Mouse (Mus musculus): ENCODE data around the gene Ptpn13.

Ptpn13 gene

DNA sequence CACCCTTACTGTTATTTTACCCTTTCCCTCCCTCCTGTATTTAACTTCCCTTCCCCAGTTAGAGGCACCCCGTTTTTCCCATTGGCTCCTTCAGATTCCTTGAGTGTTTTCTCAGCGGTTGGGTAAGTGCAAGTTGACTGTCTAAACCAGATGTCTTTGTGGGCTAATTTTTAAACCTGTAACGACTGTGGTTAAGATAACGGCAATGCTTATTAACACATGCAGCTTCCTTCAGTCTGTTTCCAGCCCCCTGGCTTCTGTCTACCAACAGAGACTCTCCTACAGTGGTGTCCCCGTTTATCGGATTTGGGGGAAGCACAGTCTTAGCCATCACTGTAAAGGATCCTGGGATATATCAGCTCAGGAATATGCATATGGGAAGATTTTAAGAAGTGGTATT is 35.9 kb downstream of the Ptpn13 start:
- DNase-seq, result no peak

DNA sequence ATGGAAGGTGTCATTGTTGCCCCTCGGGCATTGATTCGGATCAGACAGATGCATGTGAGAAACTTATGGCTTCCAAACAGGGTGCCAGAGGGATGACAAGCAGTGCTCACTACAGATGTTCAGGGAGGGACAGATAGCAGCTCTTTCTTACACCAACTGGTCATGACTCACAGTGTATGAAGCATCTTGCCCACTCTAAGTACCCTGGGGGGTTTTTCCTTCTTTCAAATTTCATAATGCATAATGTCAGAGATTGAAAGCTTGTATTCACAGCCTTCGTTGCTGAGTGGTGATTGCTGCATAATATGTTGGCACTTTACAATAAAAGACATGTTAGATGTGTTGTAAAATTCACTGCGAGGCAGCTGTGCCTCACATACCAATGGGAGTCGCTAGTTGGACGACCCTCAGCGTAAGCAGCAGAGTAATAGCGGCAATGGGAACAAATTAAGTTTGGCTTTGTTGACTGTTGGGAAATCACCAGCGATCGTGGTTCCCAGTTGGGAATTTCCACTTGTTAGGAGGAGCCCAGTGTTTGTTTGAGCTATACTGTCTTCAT is 38.7 kb downstream of the Ptpn13 start:
- no peak for DNase-seq

DNA sequence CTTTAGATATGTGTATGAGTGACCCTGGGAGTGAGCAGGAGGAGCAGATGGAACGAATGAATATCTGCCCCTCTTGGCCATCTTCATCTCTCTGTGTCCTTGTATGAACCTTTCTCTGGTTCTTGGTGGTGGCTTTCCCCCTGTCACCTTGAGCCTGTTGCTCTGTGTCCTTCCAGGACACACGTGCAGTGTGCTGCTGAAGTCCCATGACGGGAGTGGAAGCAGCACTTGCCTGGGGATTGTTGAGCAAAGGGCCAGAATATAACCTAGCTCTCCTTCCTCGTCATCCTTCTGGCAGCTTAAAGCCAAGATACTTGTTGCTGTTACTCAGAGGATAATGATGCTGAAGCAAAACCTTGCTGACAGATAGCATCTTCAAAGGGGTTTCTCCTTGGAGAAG is 39.3 kb downstream of the Ptpn13 start:
- DNase-seq, result peak; percentile 27

DNA sequence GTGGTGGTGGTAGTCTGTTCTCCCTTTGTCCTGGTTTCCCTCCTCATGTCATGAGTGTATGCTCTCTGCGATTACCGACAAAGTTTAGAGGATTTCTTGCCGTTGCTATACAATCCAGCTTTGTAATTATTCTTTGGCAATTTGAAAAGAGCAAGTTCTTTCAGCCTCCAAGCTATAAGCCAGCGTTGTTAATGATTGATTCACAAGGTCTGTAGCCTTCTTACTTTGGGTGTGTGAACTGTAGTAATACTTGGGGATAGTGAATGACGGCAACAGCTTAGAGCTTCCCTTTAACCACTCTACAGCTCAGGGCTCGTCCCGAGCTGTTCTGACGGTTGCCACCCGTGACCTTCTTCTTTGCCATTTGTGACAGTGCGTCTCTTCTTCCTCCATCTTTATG is 39.8 kb downstream of the Ptpn13 start:
- peak; percentile 44 for DNase-seq

DNA sequence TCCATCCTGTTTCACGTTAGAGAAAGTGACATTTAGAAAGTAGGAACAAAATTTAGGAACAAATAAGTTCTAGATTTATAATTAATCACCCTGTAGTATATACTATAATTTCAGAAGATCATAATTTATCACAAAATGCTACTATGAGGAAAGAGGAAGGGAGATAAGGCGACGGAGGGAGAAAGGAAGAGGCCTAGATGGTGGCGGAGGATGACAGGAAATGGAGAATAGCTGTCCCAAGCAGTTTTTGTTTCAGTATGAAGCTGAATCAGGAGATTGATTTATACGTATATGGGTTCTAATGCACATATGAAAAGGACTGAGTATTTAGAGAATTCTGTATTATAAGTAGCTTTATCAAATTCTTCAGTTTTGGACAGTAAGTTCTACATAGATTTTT is 47.7 kb downstream of the Ptpn13 start:
- no peak for DNase-seq

DNA sequence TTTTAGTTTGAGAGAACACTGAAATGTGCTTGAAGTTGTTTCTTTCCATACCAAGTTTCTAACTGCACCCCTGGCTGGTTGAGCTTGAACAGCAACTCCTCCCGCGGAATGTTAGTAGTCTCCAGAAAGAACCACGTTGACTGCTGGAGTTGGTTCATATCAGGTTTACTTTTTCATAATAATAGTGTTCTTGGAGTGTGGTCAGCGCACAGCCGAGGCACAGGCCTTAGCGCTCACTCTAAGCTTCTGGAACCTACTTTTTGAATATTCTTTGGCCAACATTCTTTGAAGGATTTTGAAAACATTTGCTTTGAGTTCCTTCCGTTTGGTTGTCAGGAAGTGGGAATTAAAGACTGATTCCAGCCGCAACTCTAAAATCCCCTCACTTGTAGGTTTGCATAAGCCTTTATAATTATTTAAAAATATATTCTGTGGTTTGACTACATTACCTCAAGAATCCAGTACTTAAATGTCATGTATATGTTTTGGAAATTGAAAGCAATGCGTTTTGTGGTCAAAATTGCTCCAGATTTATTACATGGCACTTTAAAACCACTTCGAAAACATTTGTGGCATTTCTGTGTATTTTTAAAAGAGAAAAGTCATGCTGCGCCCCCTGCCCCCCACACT is 48.6 kb downstream of the Ptpn13 start:
- DNase-seq, result no peak

DNA sequence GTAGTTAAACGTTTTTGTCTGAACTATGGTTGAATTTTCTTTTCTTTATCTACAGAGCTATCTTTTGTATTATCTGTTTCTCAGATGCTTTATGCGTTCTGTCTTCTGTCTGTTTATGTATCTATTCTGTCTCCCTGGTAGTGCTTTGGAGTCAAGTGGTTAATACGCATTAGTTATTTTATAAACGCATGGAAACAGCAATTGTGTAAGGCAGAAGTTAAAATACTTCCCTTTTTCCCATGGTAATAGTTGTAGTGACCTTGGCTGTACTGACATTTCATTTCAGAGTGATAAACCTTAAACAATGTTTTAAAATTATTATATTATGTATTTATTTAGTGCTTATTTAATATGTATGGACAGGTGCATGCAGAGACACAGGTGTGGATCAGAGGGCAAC is 49.3 kb downstream of the Ptpn13 start:
- no peak for DNase-seq

DNA sequence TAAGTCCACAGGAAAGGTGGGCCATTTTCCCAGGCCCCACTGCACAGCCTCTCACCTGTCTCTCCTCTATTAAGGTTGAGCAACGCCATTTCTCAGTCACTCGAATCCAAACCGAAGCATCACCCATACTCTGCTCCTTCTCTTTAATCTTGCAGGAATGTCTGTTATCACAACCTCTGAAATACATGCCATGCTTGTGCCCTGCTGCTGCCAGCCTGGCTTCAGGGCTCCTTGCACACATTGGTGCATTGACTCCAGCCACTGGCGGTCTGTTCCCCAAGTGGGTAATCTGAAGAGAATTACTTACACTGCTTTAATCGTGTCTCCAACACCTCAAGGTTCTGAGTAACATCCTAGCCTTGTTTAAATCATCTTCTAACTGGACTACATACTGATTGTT is 50.5 kb downstream of the Ptpn13 start:
- no peak for DNase-seq

DNA sequence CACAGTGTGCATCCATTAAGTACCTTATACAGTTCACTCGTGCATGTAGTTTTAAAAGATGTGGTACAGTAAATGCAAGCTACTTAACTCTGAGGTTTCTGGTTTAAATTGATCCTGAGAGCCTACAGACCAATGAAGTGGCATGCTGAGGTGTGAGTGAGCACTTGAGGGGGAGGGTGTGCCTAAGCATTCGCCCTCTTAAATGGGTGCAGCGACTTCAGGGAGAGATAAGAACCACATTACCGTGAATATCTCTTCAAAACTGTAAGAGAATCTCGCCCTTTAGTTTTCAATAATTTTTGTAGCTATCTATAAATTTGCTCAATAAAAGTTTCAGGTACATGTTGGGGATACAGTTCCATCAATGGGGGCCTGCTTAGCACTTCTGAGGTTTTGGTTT is 54.5 kb downstream of the Ptpn13 start:
- no peak for DNase-seq

DNA sequence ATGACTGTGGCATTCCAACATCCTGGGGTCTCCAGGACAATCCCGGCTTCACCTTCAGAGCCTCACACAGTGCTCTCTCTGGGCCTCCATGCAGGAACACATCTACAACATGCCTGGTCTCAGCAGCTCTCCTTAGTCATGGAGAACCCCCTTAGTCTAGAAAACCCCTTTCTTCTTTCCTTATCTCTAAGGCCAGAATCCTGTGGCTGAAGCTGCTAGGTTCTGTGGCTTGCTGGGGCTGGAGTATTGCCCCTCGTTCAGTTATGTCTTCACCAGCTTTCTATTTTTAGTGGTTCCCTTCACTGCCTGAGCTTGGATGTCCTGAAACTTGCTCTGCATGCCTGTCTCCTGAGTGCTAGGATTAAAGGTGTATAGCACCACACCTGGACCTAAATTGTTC is 56.2 kb downstream of the Ptpn13 start:
- DNase-seq, result no peak

DNA sequence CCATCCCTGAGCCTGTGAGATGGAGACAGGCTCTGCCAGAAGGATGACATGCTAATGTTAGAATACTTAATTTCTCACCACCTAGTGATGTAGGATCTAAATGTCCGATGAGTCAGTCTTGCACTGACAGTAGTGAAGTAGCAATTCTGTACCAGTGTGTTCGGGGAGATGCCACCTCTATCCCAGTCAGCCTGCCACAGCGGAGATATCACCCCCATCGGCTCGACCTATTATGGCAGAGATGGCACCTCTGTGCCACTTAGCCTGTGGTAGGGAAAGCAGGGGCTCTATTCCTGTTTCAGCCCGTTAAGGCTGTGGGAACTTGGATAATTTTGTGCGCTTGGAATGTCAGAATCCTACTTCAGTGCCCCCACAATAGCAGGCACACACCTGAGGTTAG is 62.0 kb downstream of the Ptpn13 start:
- no peak for DNase-seq

DNA sequence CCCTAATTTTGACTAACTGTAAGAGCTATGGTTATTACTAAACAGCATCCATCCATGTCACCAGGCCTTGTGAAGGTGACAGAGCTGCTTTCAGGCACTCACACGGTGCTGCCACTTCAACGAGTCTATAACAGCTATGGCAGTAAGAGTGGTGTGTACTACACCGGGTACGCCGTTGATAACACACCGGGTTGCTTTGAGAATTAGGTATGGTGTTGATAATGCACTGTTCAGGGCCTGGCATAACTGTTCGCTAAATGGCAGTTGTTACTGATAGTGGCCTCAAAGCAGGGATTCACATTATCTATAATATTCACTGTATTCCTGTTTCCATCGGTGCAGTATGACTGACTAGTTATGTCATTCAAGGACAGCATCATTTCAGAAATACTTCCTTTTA is 66.0 kb downstream of the Ptpn13 start:
- DNase-seq, result no peak

DNA sequence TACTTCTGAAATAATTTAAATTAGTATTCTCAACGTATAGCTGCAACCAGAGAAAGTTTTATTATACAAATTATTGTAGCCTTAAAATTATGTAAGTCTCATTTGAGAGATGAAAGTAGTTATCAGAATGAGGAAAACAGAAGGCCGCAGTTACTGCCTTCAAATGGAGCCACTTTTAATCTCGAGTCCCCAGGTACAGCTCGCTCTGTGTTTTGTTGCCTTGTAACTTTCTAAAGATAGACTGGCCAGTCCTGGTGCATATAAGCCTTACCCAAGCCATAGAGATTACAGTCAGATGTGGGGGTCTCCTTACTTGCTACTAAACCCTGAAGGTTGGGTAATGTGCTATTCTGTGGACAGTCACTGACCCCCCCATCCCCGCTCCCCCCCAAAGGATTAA is 66.8 kb downstream of the Ptpn13 start:
- DNase-seq, result no peak

DNA sequence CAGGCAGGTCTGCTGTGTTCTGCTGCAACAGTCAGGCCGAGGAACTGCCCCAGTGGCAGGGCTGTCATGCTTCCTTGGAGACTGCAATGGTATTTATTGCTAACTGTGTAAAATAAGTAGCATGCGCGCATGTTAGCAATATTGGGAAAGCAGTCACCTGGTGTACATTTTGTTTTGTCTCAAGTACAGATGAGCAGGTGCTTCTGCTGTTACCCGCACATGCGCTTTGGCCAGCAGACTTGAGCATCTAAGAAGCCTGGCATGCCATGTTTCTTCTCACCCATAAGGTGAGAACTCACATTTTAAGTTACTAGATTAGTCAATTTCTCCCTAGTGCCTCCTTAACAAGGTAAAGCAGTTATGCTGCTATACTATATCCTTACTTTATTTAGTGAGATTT is 72.1 kb downstream of the Ptpn13 start:
- no peak for DNase-seq

DNA sequence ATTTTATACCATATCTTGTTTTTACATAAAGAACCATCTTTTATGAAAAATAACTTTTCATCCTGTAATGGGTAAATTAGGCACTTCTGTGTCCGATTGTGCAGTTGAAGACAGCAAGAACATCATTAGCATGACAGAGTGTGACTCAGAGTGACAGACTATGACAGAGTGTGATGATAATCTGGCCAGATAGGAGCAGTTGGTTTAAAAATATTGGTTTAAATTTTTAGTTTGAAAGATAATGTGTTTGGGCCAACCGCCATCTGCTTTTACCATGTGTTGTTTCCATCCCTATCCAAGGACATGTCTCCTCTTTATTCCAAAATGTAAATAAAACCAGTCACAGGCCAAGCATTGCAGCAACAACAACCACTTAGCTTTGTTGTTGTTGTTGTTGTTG is 72.5 kb downstream of the Ptpn13 start:
- no peak for DNase-seq

DNA sequence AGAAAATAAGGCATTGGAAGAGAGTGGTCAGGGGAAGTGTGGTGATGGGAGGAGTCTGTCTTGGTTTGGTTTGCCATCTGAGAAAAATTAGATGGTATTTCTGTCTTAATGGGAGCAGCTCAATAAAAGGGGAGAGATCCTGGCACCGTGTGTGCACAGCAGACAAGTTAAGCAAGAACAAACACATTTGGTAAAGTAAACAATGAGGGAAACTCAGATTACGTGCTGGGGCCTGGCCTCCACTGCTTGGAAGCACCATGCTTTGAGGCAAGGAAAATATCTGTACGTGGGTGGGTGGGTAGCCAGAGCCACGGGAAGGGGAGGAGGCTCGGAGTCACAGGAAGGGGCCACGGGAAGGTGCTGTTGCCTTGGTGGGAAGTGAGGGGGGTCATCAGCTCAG is 74.3 kb downstream of the Ptpn13 start:
- no peak for DNase-seq

DNA sequence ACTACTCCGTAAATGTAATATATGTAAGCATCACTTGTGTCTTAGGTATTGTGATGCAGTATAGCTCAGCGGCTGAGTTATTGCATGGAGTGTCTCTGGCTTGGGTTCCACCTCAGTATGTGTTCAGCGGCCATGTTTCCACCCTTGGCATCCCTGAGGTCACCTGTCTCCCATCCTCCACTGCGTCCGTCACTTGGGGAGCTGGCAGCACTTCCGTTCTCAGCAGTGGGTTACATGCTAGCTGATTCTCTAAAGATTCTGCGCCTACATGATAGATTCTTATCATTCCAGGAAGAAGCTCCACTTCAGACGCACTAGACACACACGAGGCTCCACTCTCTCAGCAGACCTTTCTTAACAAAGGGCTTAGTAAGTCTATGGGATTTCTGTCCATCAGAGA is 76.1 kb downstream of the Ptpn13 start:
- no peak for DNase-seq

DNA sequence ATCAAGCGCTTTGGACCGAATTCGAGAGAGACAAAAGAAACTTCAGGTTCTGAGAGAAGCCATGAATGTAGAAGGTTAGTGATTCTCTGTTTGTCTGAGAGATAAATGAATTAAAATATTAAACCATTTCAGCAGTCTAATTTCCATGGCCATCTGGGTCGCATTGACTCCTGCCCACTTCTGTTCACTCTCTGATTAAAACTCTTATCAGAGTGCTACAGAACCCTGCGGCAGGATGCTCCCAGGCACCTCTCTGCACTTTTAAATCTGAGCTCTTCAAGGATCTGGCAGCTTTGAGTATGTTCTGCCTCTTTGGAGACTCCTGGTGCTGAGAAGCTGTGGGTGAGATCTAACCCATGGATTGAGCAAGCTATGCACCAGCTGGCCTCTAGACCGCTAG is 76.8 kb downstream of the Ptpn13 start:
- no peak for DNase-seq

DNA sequence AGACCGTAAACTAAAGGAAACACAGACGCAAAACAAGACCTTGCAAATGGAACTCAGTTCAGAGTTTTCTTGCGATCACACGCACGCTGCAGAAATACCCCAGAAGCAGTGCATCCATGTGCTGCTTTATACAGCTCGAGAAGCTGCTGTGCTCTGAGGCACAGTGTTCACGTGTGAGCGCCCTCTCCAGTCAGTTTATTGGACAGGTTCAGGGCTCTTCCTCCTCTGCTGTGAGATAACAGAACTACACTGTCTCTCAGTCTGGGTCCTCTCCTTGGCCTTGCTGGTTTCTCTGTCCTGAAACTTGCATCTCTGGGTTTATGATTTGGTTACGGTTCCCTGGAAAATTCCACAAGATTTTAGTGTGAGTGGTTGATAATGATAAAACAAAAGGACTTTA is 88.2 kb downstream of the Ptpn13 start:
- DNase-seq, result no peak

DNA sequence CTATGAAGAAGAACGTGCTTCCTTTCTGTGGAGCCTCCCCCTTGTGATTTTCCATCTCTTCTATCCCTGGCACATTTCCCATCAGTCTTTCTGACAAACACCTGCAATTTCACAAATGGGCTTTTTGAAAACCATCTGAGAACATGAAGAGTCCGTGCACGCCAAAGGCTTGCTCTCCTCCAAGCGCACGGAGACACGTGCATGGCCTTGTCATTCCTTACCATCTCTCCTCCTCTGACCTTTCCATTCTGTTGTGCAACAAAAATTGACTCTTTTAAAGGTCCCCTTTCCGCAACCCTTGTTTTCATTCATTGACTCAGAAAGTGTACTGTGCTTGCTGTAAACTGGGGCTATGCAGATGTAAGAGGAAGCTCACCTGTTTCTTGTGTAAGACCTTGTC is 89.4 kb downstream of the Ptpn13 start:
- DNase-seq, result no peak

DNA sequence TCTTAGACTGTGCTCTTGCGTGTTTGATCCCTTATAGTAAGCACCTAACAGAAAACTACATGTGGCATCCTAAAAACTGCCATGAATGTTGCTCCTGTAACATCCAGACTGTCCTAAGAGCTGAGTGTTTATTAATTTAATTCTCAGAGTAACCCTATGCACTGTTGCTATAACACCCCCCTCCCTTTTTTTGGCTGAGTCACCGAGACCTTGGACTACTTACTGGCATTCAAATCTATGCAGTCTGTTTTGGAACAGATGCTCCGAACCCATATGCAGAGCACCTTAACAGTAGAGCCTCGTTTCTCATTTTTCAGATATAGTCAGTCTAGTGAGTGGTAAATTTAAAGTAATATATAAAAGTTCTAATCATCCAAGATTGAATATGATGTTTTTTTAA is 90.9 kb downstream of the Ptpn13 start:
- no peak for DNase-seq

DNA sequence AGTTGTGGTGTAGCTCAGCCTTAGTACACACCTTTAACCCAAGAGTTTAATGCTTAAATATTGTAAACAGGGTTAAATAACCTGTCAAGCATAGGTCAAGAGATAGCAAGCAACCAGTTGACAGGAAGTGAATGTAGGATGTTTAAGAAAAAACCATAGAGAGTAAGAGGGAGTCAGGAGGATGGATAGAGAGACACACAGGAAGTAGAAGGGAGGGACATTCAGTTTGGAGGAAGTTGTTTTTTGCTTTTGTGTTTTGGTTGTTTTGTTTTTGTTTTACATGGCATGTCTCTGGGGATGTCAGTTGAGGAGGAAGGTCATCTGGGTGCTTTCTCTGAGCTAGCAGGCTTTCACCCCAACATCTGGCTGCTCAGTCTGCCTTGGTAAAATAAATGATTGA is 91.6 kb downstream of the Ptpn13 start:
- DNase-seq, result no peak

DNA sequence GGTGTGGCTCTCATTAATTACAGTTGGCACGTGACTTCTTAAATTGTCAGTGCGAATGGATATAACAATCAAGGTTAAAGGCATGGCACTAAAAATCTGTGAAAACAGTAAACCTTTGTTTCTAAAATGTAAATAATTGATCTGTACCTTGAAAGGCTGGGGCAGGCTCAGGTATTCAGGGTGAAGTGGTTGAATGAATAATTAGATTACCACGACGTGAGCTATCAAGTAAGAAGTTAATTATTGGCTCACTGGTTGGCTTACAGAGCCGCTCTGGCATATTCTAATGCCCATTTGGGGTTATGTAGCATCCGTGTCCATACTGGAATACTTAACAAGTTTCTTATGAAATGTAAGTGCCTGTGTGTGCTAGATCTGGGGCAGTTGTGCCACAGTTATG is 92.6 kb downstream of the Ptpn13 start:
- peak; percentile 55 for DNase-seq

DNA sequence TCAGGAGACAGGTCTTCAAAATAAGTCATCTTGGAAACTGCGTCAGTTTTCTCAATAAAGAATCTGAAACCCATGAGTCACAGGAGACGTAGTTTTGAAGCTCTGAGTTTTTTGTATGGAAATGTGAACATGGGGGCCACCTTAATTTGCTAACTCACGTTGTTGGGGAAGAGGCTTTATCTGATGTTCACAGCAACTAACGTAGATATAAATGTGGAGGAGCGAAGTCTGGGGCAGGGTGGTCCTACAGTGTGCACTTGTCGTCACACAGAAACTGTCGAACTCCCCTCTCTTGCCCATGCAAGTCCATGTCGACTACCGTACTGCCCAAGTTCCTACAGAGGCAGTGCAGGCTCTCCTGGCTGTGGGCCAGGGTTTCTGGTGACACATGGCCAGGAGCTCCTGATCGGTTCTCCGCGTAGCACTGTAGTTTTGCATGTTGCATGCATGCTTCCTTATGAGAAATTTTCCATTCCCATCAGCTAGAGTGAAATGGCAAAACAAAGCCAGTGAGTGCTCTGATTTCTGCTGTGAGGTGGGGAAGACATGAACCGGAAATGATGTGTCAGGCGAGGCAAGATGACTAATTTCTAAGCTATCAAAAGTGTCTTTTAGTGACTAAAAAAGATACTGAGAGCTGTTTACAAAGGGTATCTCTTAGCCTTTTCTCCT is 93.9 kb downstream of the Ptpn13 start:
- DNase-seq, result peak; percentile 34

DNA sequence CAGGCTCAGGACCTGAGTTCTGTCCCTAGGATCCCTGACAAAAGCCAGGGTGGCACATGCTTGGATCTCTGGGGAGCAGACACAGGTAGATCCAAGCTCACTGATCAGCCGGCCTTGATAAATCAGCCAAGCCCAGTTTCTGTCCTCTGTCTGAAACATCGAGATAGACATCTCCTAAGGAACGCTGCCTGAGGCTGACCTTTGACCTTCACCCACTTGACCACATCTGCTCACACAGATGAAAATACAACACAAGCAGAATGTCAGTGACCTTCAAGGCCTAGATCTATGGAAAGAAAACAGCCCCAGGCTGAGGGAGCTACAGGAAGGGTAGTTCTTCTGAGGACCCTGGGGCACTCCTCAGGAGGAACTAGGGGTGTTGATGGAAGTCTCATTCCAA is 97.4 kb downstream of the Ptpn13 start:
- DNase-seq, result peak; percentile 23
